21 mouse cellular contexts compared by ENCODE assay signal in the genomic region with DNA sequence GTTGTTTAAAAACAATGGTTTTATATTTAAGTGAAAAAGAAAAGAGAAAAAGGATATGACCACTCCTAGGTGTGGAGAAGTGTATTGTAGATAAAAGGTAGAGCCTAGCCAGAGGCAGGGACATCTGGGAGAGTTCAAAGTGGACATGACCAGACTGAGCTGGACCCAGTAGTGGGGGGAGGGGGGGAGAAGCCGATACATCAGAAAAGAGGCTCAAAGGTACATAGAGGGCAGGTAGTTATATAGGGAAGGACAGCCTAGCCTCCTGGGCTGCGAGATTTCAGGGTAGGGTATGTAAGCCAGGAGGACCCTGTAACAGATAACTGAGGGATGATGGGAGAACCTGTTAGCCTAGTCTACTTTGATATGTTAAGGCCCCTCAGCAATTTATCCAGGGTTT. TPM values are rescaled to one million over a fixed set of nuclear protein-coding genes. Genes with fewer than 3 reads are reported as not detected.
DNase-seq lines count a peak whose midpoint lies in the region; ATAC-seq and TF ChIP-seq lines count a peak whose summit lies in the region.
"Had no signal": no experiment of that assay in that cellular context is flagged by ENCODE, and none has a peak within 500 bp of the region (broad histone marks: within the 10 kb centered on the region; RNA-seq: fewer than 3 reads in every experiment).

No protein-coding gene starts in this region.

- no peak for TF ChIP-seq CTCF in liver, postnatal 0 days (IDR thresholded peaks at IDR 0.05; ENCODE audit: low read depth)

- no peak overlapping the region for H3K4me2 ChIP-seq in liver, postnatal 0 days (ENCODE audit: low read depth, low read length)
- H3K4me2 ChIP-seq in liver, embryonic 11.5 days: no peak overlapping the region
- no peak overlapping the region for H3K4me2 ChIP-seq in midbrain, embryonic 11.5 days
- no peak overlapping the region for H3K4me2 ChIP-seq in midbrain, embryonic 15.5 days

- H3K27me3 ChIP-seq in liver, postnatal 0 days (ENCODE audit: insufficient read depth, low read length): no peaks in the 10 kb centered on the region
- H3K27me3 ChIP-seq in liver, embryonic 11.5 days (replicated peaks; ENCODE audit: control insufficient read depth, insufficient read depth, low read length): no peaks in the 10 kb centered on the region
- no peaks in the 10 kb centered on the region for H3K27me3 ChIP-seq in midbrain, embryonic 11.5 days (ENCODE audit: control insufficient read depth, insufficient read depth, low read length)
- H3K27me3 ChIP-seq in midbrain, embryonic 15.5 days (replicated peaks): no peaks in the 10 kb centered on the region
- H3K27me3 ChIP-seq: CH12.LX, Patski had no signal

- no peak for TF ChIP-seq EP300 in liver, postnatal 0 days (IDR thresholded peaks at IDR 0.05; ENCODE audit: low read depth)

- H3K9ac ChIP-seq in liver, postnatal 0 days (replicated peaks): no peak overlapping the region
- no peak overlapping the region for H3K9ac ChIP-seq in liver, embryonic 11.5 days (ENCODE audit: low read depth, low read length)
- H3K9ac ChIP-seq in midbrain, embryonic 11.5 days (ENCODE audit: low read length): no peak overlapping the region
- H3K9ac ChIP-seq in midbrain, embryonic 15.5 days: no peak overlapping the region

- DNase-seq in liver, postnatal 0 days: peak; percentile 17
- no peak for DNase-seq in liver, embryonic 11.5 days (ENCODE audit: low spot score)
- peak; percentile 66 for DNase-seq in midbrain, embryonic 11.5 days (ENCODE audit: low spot score, missing footprints)
- DNase-seq in yolk sac, embryonic 10.5 days (ENCODE audit: low spot score): peak; percentile 55
- DNase-seq in urinary bladder, postnatal 14 days (ENCODE audit: low spot score): no peak
- DNase-seq: adrenal gland, adult 2 months; adrenal gland, adult 8-10 months; adrenal gland, postnatal 10 days; adrenal gland, postnatal 14 days; adrenal gland, postnatal 25 days; adrenal gland, postnatal 36 days; B cell, adult 2 months; cerebellum, adult 11 months; cerebellum, adult 11-12 months; cerebellum, adult 18-20 months had no signal

- H3K4me1 ChIP-seq in liver, postnatal 0 days (ENCODE audit: insufficient read depth): peaks cover 14% of the 10 kb centered on the region
- peaks cover 13% of the 10 kb centered on the region for H3K4me1 ChIP-seq in liver, embryonic 11.5 days (replicated peaks; ENCODE audit: control insufficient read depth, insufficient read depth, low read length)
- H3K4me1 ChIP-seq in midbrain, embryonic 11.5 days (ENCODE audit: control insufficient read depth, insufficient read depth, low read length): peaks cover 8% of the 10 kb centered on the region
- H3K4me1 ChIP-seq in midbrain, embryonic 15.5 days: peaks cover 25% of the 10 kb centered on the region

- H3K4me3 ChIP-seq in liver, postnatal 0 days (ENCODE audit: low read depth, low read length): no peak overlapping the region
- no peak overlapping the region for H3K4me3 ChIP-seq in liver, embryonic 11.5 days (ENCODE audit: low read depth, low read length)
- H3K4me3 ChIP-seq in midbrain, embryonic 11.5 days (ENCODE audit: low read depth, low read length): no peak overlapping the region
- H3K4me3 ChIP-seq in midbrain, embryonic 15.5 days: no peak overlapping the region

- no peaks in the 10 kb centered on the region for H3K9me3 ChIP-seq in liver, postnatal 0 days (ENCODE audit: low read length)
- H3K9me3 ChIP-seq in liver, embryonic 11.5 days (ENCODE audit: control insufficient read depth, low read length): no peaks in the 10 kb centered on the region
- no peaks in the 10 kb centered on the region for H3K9me3 ChIP-seq in midbrain, embryonic 11.5 days (ENCODE audit: control insufficient read depth, low read length)
- no peaks in the 10 kb centered on the region for H3K9me3 ChIP-seq in midbrain, embryonic 15.5 days
- H3K9me3 ChIP-seq: G1E had no signal

- 0 out of 2 replicates have a peak, but pooled peaks cover 5% of the 10 kb centered on the region for H3K36me3 ChIP-seq in liver, postnatal 0 days (replicated peaks; ENCODE audit: insufficient read depth, low read length)
- no peaks in the 10 kb centered on the region for H3K36me3 ChIP-seq in liver, embryonic 11.5 days (ENCODE audit: control insufficient read depth, insufficient read depth, low read length)
- no peaks in the 10 kb centered on the region for H3K36me3 ChIP-seq in midbrain, embryonic 11.5 days (ENCODE audit: control insufficient read depth, insufficient read depth, low read length)
- no peaks in the 10 kb centered on the region for H3K36me3 ChIP-seq in midbrain, embryonic 15.5 days (replicated peaks)

- 37% methylated on average over 2 of the region's 2 CpGs for WGBS in liver, postnatal 0 days (ENCODE audit: insufficient replicate concordance)
- WGBS in liver, embryonic 11.5 days: 70% methylated on average over 2 of the region's 2 CpGs
- WGBS in midbrain, embryonic 11.5 days: 92% methylated on average over 2 of the region's 2 CpGs
- WGBS in midbrain, embryonic 15.5 days: 89% methylated on average over 2 of the region's 2 CpGs

- no peak for ATAC-seq in liver, postnatal 0 days
- ATAC-seq in liver, embryonic 11.5 days (replicated peaks; ENCODE audit: low FRiP score): no peak
- ATAC-seq in midbrain, embryonic 11.5 days (ENCODE audit: low FRiP score): no peak
- no peak for ATAC-seq in midbrain, embryonic 15.5 days (replicated peaks)
- ATAC-seq: activated CD4-positive, CD25-positive, alpha-beta regulatory T cell, adult 4 months; CD4-positive, CD25-positive, alpha-beta regulatory T cell, adult 4 months; Patski had no signal

- no peak overlapping the region for H3K27ac ChIP-seq in liver, postnatal 0 days (ENCODE audit: low read depth)
- H3K27ac ChIP-seq in liver, embryonic 11.5 days (ENCODE audit: low read depth, low read length): no peak overlapping the region
- H3K27ac ChIP-seq in midbrain, embryonic 11.5 days (ENCODE audit: low read depth, low read length): no peak overlapping the region
- no peak overlapping the region for H3K27ac ChIP-seq in midbrain, embryonic 15.5 days

RNA-seq across cellular contexts. Expression of gene Rnf34, which starts 2.8 kb away (rescaled TPM):
- 8.0 and 8.3 TPM in 2 replicates for polyA plus RNA-seq in liver, postnatal 0 days (2015; fragmentation: Nextera tagmentation; extraction: Ambion mirVana)
- polyA plus RNA-seq in liver, embryonic 11.5 days (2014; fragmentation: Nextera tagmentation; extraction: Ambion mirVana): 24.6 and 26.5 TPM in 2 replicates
- polyA plus RNA-seq in midbrain, embryonic 11.5 days (2014; fragmentation: Nextera tagmentation; extraction: Ambion mirVana): 54.9 and 65.9 TPM in 2 replicates
- 49.9 TPM in 2 replicates for polyA plus RNA-seq in midbrain, embryonic 15.5 days (2015; fragmentation: Nextera tagmentation; extraction: Ambion mirVana)

RNA-seq across cellular contexts. Expression of gene Anapc5, which starts 31.5 kb away (rescaled TPM):
- 103 and 117 TPM in 2 replicates for polyA plus RNA-seq in liver, postnatal 0 days (2015; fragmentation: Nextera tagmentation; extraction: Ambion mirVana)
- 392 and 418 TPM in 2 replicates for polyA plus RNA-seq in liver, embryonic 11.5 days (2014; fragmentation: Nextera tagmentation; extraction: Ambion mirVana)
- 497 and 528 TPM in 2 replicates for polyA plus RNA-seq in midbrain, embryonic 11.5 days (2014; fragmentation: Nextera tagmentation; extraction: Ambion mirVana)
- 531 and 544 TPM in 2 replicates for polyA plus RNA-seq in midbrain, embryonic 15.5 days (2015; fragmentation: Nextera tagmentation; extraction: Ambion mirVana)

Comparison
In these comparisons a context has a peak if more than half of its experiments do, and no peak if none do; other contexts are left out.
1. DNase-seq: peak in liver, postnatal 0 days (single experiment), midbrain, embryonic 11.5 days (single experiment) and yolk sac, embryonic 10.5 days (single experiment); none in liver, embryonic 11.5 days (single experiment) and urinary bladder, postnatal 14 days (single experiment).